In the genomic region with DNA sequence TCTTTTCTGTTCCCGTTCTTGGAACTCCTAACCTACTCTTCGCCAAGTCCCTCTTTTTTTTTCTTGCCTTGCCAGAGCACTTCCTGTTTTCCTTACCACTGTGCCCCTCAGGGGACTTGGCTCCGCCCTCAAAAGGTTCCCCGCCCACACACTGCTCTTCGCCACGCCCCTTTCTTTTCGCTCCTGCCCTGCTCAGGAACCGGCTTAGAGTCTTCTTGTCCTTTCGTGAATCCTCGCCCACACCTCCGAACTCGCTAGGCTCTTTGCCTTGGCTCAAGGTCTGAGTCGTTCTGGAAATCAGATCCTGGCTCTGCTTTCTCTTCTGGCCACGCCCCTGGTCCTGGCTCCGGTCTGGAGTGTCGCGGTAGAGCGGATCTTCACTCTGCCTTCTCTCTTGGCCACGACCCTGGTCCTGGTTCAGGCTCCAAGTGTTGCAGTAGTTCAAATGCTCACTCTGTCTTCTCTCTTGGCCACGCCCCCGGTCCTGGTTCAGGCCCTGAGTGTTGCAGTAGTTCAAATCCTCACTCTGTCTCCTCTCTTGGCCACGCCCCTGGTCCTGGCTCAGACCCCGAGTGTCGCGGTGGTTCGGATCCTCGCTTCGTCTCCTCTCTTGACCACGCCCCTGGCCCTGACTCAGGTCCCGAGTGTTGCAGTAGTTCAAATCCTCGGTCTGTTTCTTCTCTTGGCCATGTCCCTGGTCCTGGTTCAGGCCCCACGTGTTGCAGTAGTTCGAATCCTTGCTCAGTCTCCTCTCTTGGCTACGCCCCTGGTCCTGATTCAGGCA, we compare ENCODE assay signal across 8 mouse cellular contexts. TPM values are rescaled to one million over a fixed set of nuclear protein-coding genes. Genes with fewer than 3 reads are reported as not detected.
DNase-seq lines count a peak whose midpoint lies in the region; ATAC-seq and TF ChIP-seq lines count a peak whose summit lies in the region.

No protein-coding gene starts in this region.

- WGBS in embryonic facial prominence, embryonic 13.5 days = 5% methylated on average over 34 of the region's 34 CpGs
- WGBS in heart, adult 2 months = 5% methylated on average over 34 of the region's 34 CpGs
- 6% methylated on average over 34 of the region's 34 CpGs for WGBS in stomach, embryonic 15.5 days

- TF ChIP-seq EP300 in heart, adult 2 months (IDR thresholded peaks at IDR 0.05; ENCODE audit: insufficient read depth, low read depth, low read length) = 0 out of 2 replicates have a peak, but pooled peaks have one; percentile 6

- peaks cover 16% of the 10 kb centered on the region; the same call in 1 of the 2 replicates for H3K4me1 ChIP-seq in embryonic facial prominence, embryonic 13.5 days
- no peaks in the 10 kb centered on the region for H3K4me1 ChIP-seq in heart, adult 2 months (ENCODE audit: control insufficient read depth, insufficient read depth, low read length)
- H3K4me1 ChIP-seq in stomach, embryonic 15.5 days = peaks cover 11% of the 10 kb centered on the region

- H3K27ac ChIP-seq in embryonic facial prominence, embryonic 13.5 days = peak overlapping the region; percentile 66
- H3K27ac ChIP-seq in heart, adult 2 months = peak overlapping the region; percentile 84
- H3K27ac ChIP-seq in stomach, embryonic 15.5 days = peak overlapping the region; percentile 67

- TF ChIP-seq CTCF in heart, adult 2 months (IDR thresholded peaks at IDR 0.05) = no peak

- H3K4me2 ChIP-seq in embryonic facial prominence, embryonic 13.5 days = peak overlapping the region; percentile 57
- peak overlapping the region; percentile 58 for H3K4me2 ChIP-seq in stomach, embryonic 15.5 days

- no peaks in the 10 kb centered on the region for H3K9me3 ChIP-seq in embryonic facial prominence, embryonic 13.5 days
- no peaks in the 10 kb centered on the region for H3K9me3 ChIP-seq in stomach, embryonic 15.5 days

- peaks cover 11% of the 10 kb centered on the region for H3K27me3 ChIP-seq in embryonic facial prominence, embryonic 13.5 days
- no peaks in the 10 kb centered on the region for H3K27me3 ChIP-seq in heart, adult 2 months (ENCODE audit: control insufficient read depth, insufficient read depth, low read length)
- no peaks in the 10 kb centered on the region for H3K27me3 ChIP-seq in stomach, embryonic 15.5 days (replicated peaks)

- TF ChIP-seq POLR2A in heart, adult 2 months (IDR thresholded peaks at IDR 0.05; ENCODE audit: insufficient read depth, low read depth, low read length) = peak; percentile 75

- intact Hi-C loops in heart, adult 2 months (cut with DNase I) = loop anchor here (1.0 kb wide), 1 partner anchor 20 kb away; no protein-coding TSS in a partner anchor

- peak; percentile 51 for DNase-seq in 416B (ENCODE audit: low read depth)
- peak; percentile 87 for DNase-seq in adrenal gland, postnatal 10 days
- peak; percentile 87 to 92 for DNase-seq in heart, adult 2 months
- peak; percentile 86 to 89 for DNase-seq in kidney, adult 8-10 months
- peak; percentile 80 for DNase-seq in liver
- peak; percentile 80 to 92 for DNase-seq in monocyte, adult 2 months (ENCODE audit: low read depth in 1 of 2, low spot score in 2 of 2)

- no peaks in the 10 kb centered on the region for H3K36me3 ChIP-seq in embryonic facial prominence, embryonic 13.5 days
- H3K36me3 ChIP-seq in heart, adult 2 months (ENCODE audit: control insufficient read depth, insufficient read depth, low read length) = no peaks in the 10 kb centered on the region
- no peaks in the 10 kb centered on the region for H3K36me3 ChIP-seq in stomach, embryonic 15.5 days

- H3K9ac ChIP-seq in embryonic facial prominence, embryonic 13.5 days = peak overlapping the region; percentile 36; the same call in 1 of the 2 replicates
- H3K9ac ChIP-seq in heart, adult 2 months (ENCODE audit: low read depth, low read length) = peak overlapping the region; percentile 37
- H3K9ac ChIP-seq in stomach, embryonic 15.5 days = no peak overlapping the region

- ATAC-seq in embryonic facial prominence, embryonic 13.5 days (ENCODE audit: insufficient number of reproducible peaks, insufficient read depth, low FRiP score, low TSS enrichment, low read depth) = peak; percentile 82
- ATAC-seq in stomach, embryonic 15.5 days (ENCODE audit: insufficient read depth, low FRiP score, low read depth) = peak; percentile 86

- no peaks in the 10 kb centered on the region for H3K79me2 ChIP-seq in heart, adult 2 months (replicated peaks; ENCODE audit: control insufficient read depth, insufficient read depth, low read length)

- peak overlapping the region; percentile 45 for H3K4me3 ChIP-seq in embryonic facial prominence, embryonic 13.5 days
- H3K4me3 ChIP-seq in heart, adult 2 months = peak overlapping the region; percentile 44
- peak overlapping the region; percentile 37 for H3K4me3 ChIP-seq in stomach, embryonic 15.5 days (replicated peaks)

RNA-seq across cellular contexts. Expression of a gene that starts 2.2 kb away (rescaled TPM):
- total RNA-seq in adrenal gland, postnatal 10 days (2021) = under 1 TPM; 0.42 to 0.61 TPM
- polyA plus RNA-seq in embryonic facial prominence, embryonic 13.5 days (2015; fragmentation: Nextera tagmentation; extraction: Ambion mirVana) = 0.72 and 0.74 TPM in 2 replicates
- total RNA-seq in heart, adult 2 months (2021) = under 1 TPM; 0.30 to 0.34 TPM
- 1.0 and 2.4 TPM in 2 replicates for polyA plus RNA-seq in heart, adult 2 months (2012; rRNA removed)
- polyA plus RNA-seq in stomach, embryonic 15.5 days (2015; fragmentation: Nextera tagmentation; extraction: Ambion mirVana) = 0.60 and 1.2 TPM in 2 replicates

RNA-seq across cellular contexts. Expression of a gene that starts 20.7 kb away (rescaled TPM):
- 1 to 10 TPM; 3.7 to 4.6 TPM for total RNA-seq in adrenal gland, postnatal 10 days (2021)
- 1.4 and 1.8 TPM in 2 replicates for polyA plus RNA-seq in embryonic facial prominence, embryonic 13.5 days (2015; fragmentation: Nextera tagmentation; extraction: Ambion mirVana)
- total RNA-seq in heart, adult 2 months (2021) = 1 to 10 TPM; 2.9 to 3.2 TPM
- 8.2 and 8.4 TPM in 2 replicates for polyA plus RNA-seq in heart, adult 2 months (2012; rRNA removed)
- polyA plus RNA-seq in stomach, embryonic 15.5 days (2015; fragmentation: Nextera tagmentation; extraction: Ambion mirVana) = 1.6 and 1.9 TPM in 2 replicates

RNA-seq across cellular contexts. Expression of a gene that starts 26.5 kb away (rescaled TPM):
- total RNA-seq in adrenal gland, postnatal 10 days (2021) = 10 to 100 TPM; 77.2 to 81.7 TPM
- 110 and 111 TPM in 2 replicates for polyA plus RNA-seq in embryonic facial prominence, embryonic 13.5 days (2015; fragmentation: Nextera tagmentation; extraction: Ambion mirVana)
- total RNA-seq in heart, adult 2 months (2021) = 10 to 100 TPM; 63.6 to 74.6 TPM
- 123 and 138 TPM in 2 replicates for polyA plus RNA-seq in heart, adult 2 months (2012; rRNA removed)
- 83.7 and 85.8 TPM in 2 replicates for polyA plus RNA-seq in stomach, embryonic 15.5 days (2015; fragmentation: Nextera tagmentation; extraction: Ambion mirVana)

RNA-seq across cellular contexts. Expression of a gene that starts 31.1 kb away (rescaled TPM):
- total RNA-seq in adrenal gland, postnatal 10 days (2021) = 100 to 1,000 TPM; 214 to 221 TPM
- polyA plus RNA-seq in embryonic facial prominence, embryonic 13.5 days (2015; fragmentation: Nextera tagmentation; extraction: Ambion mirVana) = 252 and 273 TPM in 2 replicates
- 100 to 1,000 TPM; 103 to 116 TPM for total RNA-seq in heart, adult 2 months (2021)
- polyA plus RNA-seq in heart, adult 2 months (2012; rRNA removed) = 120 and 191 TPM in 2 replicates
- 225 and 237 TPM in 2 replicates for polyA plus RNA-seq in stomach, embryonic 15.5 days (2015; fragmentation: Nextera tagmentation; extraction: Ambion mirVana)

RNA-seq across cellular contexts. Expression of a gene that starts 36.7 kb away (rescaled TPM):
- total RNA-seq in adrenal gland, postnatal 10 days (2021) = 1 to 10 TPM; 2.0 to 2.4 TPM
- 2.2 and 4.4 TPM in 2 replicates for polyA plus RNA-seq in embryonic facial prominence, embryonic 13.5 days (2015; fragmentation: Nextera tagmentation; extraction: Ambion mirVana)
- 1 to 10 TPM; 1.5 to 2.0 TPM for total RNA-seq in heart, adult 2 months (2021)
- polyA plus RNA-seq in heart, adult 2 months (2012; rRNA removed) = 0.98 and 1.00 TPM in 2 replicates
- polyA plus RNA-seq in stomach, embryonic 15.5 days (2015; fragmentation: Nextera tagmentation; extraction: Ambion mirVana) = 67.4 and 70.6 TPM in 2 replicates

Comparison
In these comparisons a context has a peak if more than half of its experiments do, and no peak if none do; other contexts are left out.
1. Peak in every context shown above with its lines: DNase-seq, ATAC-seq, H3K4me3 ChIP-seq and H3K27ac ChIP-seq.